8 mouse cellular contexts compared by ENCODE assay signal in the genomic region with DNA sequence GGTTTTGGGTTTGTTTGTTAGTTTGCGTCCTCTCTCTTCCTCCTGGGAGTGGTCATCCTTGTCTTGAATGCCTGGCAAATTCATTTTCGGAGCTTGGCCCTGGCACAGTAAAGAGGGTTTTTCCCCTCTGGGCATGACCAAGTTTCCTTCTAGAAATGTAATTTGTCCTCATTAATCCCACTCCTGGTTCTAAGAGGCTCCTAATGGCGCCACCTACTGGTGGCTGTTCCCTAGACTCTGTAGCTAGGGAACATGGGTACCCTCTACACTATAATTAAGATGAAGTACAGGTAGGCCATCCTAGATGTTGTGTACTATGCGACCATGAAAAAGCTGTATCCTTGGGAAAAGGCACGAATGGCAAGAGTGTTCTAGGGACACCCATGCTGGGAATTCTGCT. TPM values are rescaled to one million over a fixed set of nuclear protein-coding genes. Genes with fewer than 3 reads are reported as not detected.
A peak's percentile ranks its signal among the peaks of the same experiment; 100 is the strongest.
DNase-seq lines count a peak whose midpoint lies in the region; ATAC-seq lines count a peak whose summit lies in the region.

No protein-coding gene starts in this region.

- H3K9ac ChIP-seq in hindbrain, embryonic 11.5 days (ENCODE audit: low read depth, low read length), result no peak overlapping the region
- H3K9ac ChIP-seq in hindbrain, embryonic 13.5 days, result no peak overlapping the region

- H3K27ac ChIP-seq in hindbrain, embryonic 11.5 days (ENCODE audit: low read depth, low read length), result no peak overlapping the region
- no peak overlapping the region for H3K27ac ChIP-seq in hindbrain, embryonic 13.5 days

- WGBS in hindbrain, embryonic 11.5 days, result 39% methylated on average over 5 of the region's 5 CpGs
- 38% methylated on average over 5 of the region's 5 CpGs for WGBS in hindbrain, embryonic 13.5 days

- H3K4me3 ChIP-seq in hindbrain, embryonic 11.5 days (ENCODE audit: low read depth, low read length), result no peak overlapping the region
- no peak overlapping the region for H3K4me3 ChIP-seq in hindbrain, embryonic 13.5 days

- no peaks in the 10 kb centered on the region for H3K27me3 ChIP-seq in hindbrain, embryonic 11.5 days (ENCODE audit: control insufficient read depth, insufficient read depth, low read length)
- H3K27me3 ChIP-seq in hindbrain, embryonic 13.5 days, result peaks cover 51% of the 10 kb centered on the region

- H3K4me1 ChIP-seq in hindbrain, embryonic 11.5 days (replicated peaks; ENCODE audit: control insufficient read depth, insufficient read depth, low read length), result peaks cover 4% of the 10 kb centered on the region
- peaks cover 33% of the 10 kb centered on the region for H3K4me1 ChIP-seq in hindbrain, embryonic 13.5 days (replicated peaks)

- no peak overlapping the region for H3K4me2 ChIP-seq in hindbrain, embryonic 11.5 days (replicated peaks; ENCODE audit: low read depth, low read length)
- H3K4me2 ChIP-seq in hindbrain, embryonic 13.5 days, result no peak overlapping the region

- H3K9me3 ChIP-seq in hindbrain, embryonic 11.5 days (ENCODE audit: control insufficient read depth, low read length), result no peaks in the 10 kb centered on the region
- no peaks in the 10 kb centered on the region for H3K9me3 ChIP-seq in hindbrain, embryonic 13.5 days

- ATAC-seq in hindbrain, embryonic 11.5 days (ENCODE audit: low FRiP score), result peak; percentile 18; the same call in 1 of the 2 replicates
- ATAC-seq in hindbrain, embryonic 13.5 days (ENCODE audit: low FRiP score), result no peak

- DNase-seq in hindbrain, embryonic 11.5 days (ENCODE audit: low spot score), result peak; percentile 76
- DNase-seq in right cerebral cortex, postnatal 4 days, result peak; percentile 70
- DNase-seq in right cerebral cortex, adult 18-20 months, result no peak
- DNase-seq in cerebellum, adult 18-20 months, result peak; percentile 76 to 83
- peak; percentile 72 for DNase-seq in kidney, postnatal 10 days
- DNase-seq in frontal cortex, postnatal 36 days (ENCODE audit: low spot score in 2 of 2), result no peak
- no peak for DNase-seq in natural killer cell, adult 2 months (ENCODE audit: low spot score in 2 of 2)

- H3K36me3 ChIP-seq in hindbrain, embryonic 11.5 days (ENCODE audit: control insufficient read depth, insufficient read depth, low read length), result no peaks in the 10 kb centered on the region
- H3K36me3 ChIP-seq in hindbrain, embryonic 13.5 days, result no peaks in the 10 kb centered on the region

RNA-seq across cellular contexts. Expression of a gene that starts 11.6 kb away (rescaled TPM):
- polyA plus RNA-seq in hindbrain, embryonic 11.5 days (2014; fragmentation: Nextera tagmentation; extraction: Ambion mirVana), result 5.7 and 6.6 TPM in 2 replicates
- 14.7 and 15.6 TPM in 2 replicates for polyA plus RNA-seq in hindbrain, embryonic 13.5 days (2015; fragmentation: Nextera tagmentation; extraction: Ambion mirVana)

Comparison
In these comparisons a context has a peak if more than half of its experiments do, and no peak if none do; other contexts are left out.
1. DNase-seq: peak in hindbrain, embryonic 11.5 days (single experiment), right cerebral cortex, postnatal 4 days (single experiment), cerebellum, adult 18-20 months (2 of 2) and kidney, postnatal 10 days (single experiment); none in right cerebral cortex, adult 18-20 months (single experiment), frontal cortex, postnatal 36 days (0 of 2) and natural killer cell, adult 2 months (0 of 2).